Mouse (Mus musculus): Measurements from ENCODE around the gene Maob. TPM values are rescaled to one million over a fixed set of nuclear protein-coding genes. Genes with fewer than 3 reads are reported as not detected.

Gene Maob
- polyA plus RNA-seq, 1 experiment, result not detected

- H3K27me3 ChIP-seq (replicated peaks), result no peaks in the 10 kb centered on the region
- H3K9me3 ChIP-seq, result no peaks in the 10 kb centered on the region
- H3K4me3 ChIP-seq (replicated peaks), result no peak overlapping the region
- no peak for TF ChIP-seq GATA1 (IDR thresholded peaks at IDR 0.05; ENCODE audit: borderline replicate concordance, low read length)
- TF ChIP-seq FLI1 (IDR thresholded peaks at IDR 0.05; ENCODE audit: low read length), result no peak
- H3K36me3 ChIP-seq (replicated peaks; ENCODE audit: low read length), result no peaks in the 10 kb centered on the region
- H3K4me1 ChIP-seq, result no peaks in the 10 kb centered on the region
These were observed 51.0 kb downstream of the Maob start for GRCm38 (mm10) chrX:16766156-16766555.

- Histone ChIP-seq H3K9me3 (no peaks in the 10 kb centered on the region), H3K4me1 (no peaks in the 10 kb centered on the region), H3K27me3 (replicated peaks) (no peaks in the 10 kb centered on the region), H3K4me3 (replicated peaks) (no peak overlapping the region), H3K36me3 (replicated peaks; ENCODE audit: low read length) (no peaks in the 10 kb centered on the region)
- TF ChIP-seq FLI1 (IDR thresholded peaks at IDR 0.05; ENCODE audit: low read length) (no peak), GATA1 (IDR thresholded peaks at IDR 0.05; ENCODE audit: borderline replicate concordance, low read length) (no peak)
These were observed 55.7 kb downstream of the Maob start for GRCm38 (mm10) chrX:16761430-16761829.

GRCm38 (mm10) chrX:16754761-16755160 lies 62.4 kb downstream of the Maob start:
- Histone ChIP-seq H3K36me3 (replicated peaks; ENCODE audit: low read length) (no peaks in the 10 kb centered on the region), H3K9me3 (no peaks in the 10 kb centered on the region), H3K4me1 (no peaks in the 10 kb centered on the region), H3K27me3 (replicated peaks) (no peaks in the 10 kb centered on the region), H3K4me3 (replicated peaks) (no peak overlapping the region)
- TF ChIP-seq FLI1 (IDR thresholded peaks at IDR 0.05; ENCODE audit: low read length) (no peak), GATA1 (IDR thresholded peaks at IDR 0.05; ENCODE audit: borderline replicate concordance, low read length) (no peak)

GRCm38 (mm10) chrX:16748932-16749331 lies 68.2 kb downstream of the Maob start:
- H3K36me3 ChIP-seq (replicated peaks; ENCODE audit: low read length), result no peaks in the 10 kb centered on the region
- no peaks in the 10 kb centered on the region for H3K27me3 ChIP-seq (replicated peaks)
- TF ChIP-seq GATA1 (IDR thresholded peaks at IDR 0.05; ENCODE audit: borderline replicate concordance, low read length) (no peak), FLI1 (IDR thresholded peaks at IDR 0.05; ENCODE audit: low read length) (no peak)
- no peaks in the 10 kb centered on the region for H3K9me3 ChIP-seq
- H3K4me1 ChIP-seq, result no peaks in the 10 kb centered on the region
- no peak overlapping the region for H3K4me3 ChIP-seq (replicated peaks)

- Histone ChIP-seq H3K36me3 (replicated peaks; ENCODE audit: low read length) (no peaks in the 10 kb centered on the region), H3K27me3 (replicated peaks) (no peaks in the 10 kb centered on the region), H3K9me3 (no peaks in the 10 kb centered on the region), H3K4me1 (no peaks in the 10 kb centered on the region), H3K4me3 (replicated peaks) (no peak overlapping the region)
- TF ChIP-seq GATA1 (IDR thresholded peaks at IDR 0.05; ENCODE audit: borderline replicate concordance, low read length) (no peak), FLI1 (IDR thresholded peaks at IDR 0.05; ENCODE audit: low read length) (no peak)
These were observed 103.1 kb downstream of the Maob start for GRCm38 (mm10) chrX:16714033-16714432.

- Histone ChIP-seq H3K4me1 (no peaks in the 10 kb centered on the region), H3K4me3 (replicated peaks) (no peak overlapping the region), H3K27me3 (replicated peaks) (no peaks in the 10 kb centered on the region), H3K36me3 (replicated peaks; ENCODE audit: low read length) (no peaks in the 10 kb centered on the region), H3K9me3 (no peaks in the 10 kb centered on the region)
- TF ChIP-seq FLI1 (IDR thresholded peaks at IDR 0.05; ENCODE audit: low read length) (no peak), GATA1 (IDR thresholded peaks at IDR 0.05; ENCODE audit: borderline replicate concordance, low read length) (no peak)
These were observed 111.1 kb downstream of the Maob start for GRCm38 (mm10) chrX:16706094-16706493.

Other genes with a start within 250 kb of the Maob start
- gene Maoa, start 197.7 kb downstream of the Maob start, polyA plus RNA-seq (2012; ENCODE audit: insufficient read depth, low replicate concordance), result 0.02 TPM in 1 of 2 replicates, not detected in the other
- not detected in 2 replicates for gene Ndp, start 94.4 kb upstream of the Maob start, polyA plus RNA-seq (2012; ENCODE audit: insufficient read depth, low replicate concordance)

Data from megakaryocyte, embryonic 14.5 days (primary cell).